Mouse (Mus musculus) heart, embryonic 12.5 days (tissue): ENCODE measurements around the gene Kdm4c. TPM values are rescaled to one million over a fixed set of nuclear protein-coding genes. Genes with fewer than 3 reads are reported as not detected.

Experiments
- polyA plus RNA-seq: library from polyadenylated mRNA; unstranded; fragments of >200 nt; fragmentation: Nextera tagmentation; extraction: Ambion mirVana; gene quantifications from 2 replicates; pipeline ENCODE4 v1.2.1, GENCODE M21; 2016

The Kdm4c gene
- polyA plus RNA-seq, 1 experiment from 2014 or later: 13.5 TPM

Other genes with a start within 250 kb of the Kdm4c start
- gene Frmd3, start 229.1 kb upstream of the Kdm4c start, polyA plus RNA-seq: 0.46 and 0.65 TPM in 2 replicates